Mouse (Mus musculus): ENCODE data around the gene Mtfr1l. TPM values are rescaled to one million over a fixed set of nuclear protein-coding genes. Genes with fewer than 3 reads are reported as not detected.
"Not testable (repeated sequence)": the region's sequence is repeated elsewhere in the genome, so short reads cannot be mapped to it uniquely, and the experiment has no call there.

Gene Mtfr1l
- total RNA-seq, 2 experiments from 2014 or later, result 123 to 132 TPM

DNA sequence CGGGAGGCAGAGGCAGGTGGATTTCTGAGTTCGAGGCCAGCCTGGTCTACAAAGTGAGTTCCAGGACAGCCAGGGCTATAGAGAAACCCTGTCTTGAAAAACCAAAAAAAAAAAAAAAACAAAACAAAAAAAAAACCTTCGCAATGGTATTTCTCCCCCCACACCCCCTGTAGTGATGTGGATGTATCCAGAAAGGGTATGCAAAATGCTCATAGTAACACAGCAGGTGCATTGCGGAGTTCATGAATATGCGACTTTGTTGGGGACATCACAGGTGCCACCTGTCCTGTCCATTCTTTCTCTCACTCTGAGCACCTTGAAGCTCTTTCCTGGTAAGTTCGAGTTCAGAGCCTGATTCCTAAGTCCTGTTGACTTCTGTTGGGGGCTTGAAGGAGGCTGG, 41.0 kb downstream of the Mtfr1l start:
- not testable (repeated sequence) for DNase-seq (ENCODE audit: low spot score in 2 of 2)

DNA sequence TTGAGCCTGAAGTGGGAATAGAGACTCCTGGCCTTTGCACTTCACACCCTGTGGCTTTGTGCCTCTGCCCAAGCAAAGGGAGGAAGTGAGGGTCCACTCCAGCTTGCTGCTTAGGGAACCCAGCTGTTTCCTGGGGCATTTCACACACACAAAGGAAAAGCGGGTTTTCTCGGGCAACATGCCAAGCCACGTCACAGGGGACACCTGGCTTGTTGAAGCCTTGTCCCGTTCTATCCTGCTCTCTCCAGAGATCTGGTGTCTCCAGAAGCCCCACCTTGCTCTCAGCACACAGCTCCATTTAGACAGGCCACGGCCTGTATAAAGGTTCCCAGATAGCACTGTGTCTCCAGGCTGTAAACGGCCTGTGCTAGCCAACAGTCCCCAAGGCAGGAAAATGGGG, 43.5 kb downstream of the Mtfr1l start:
- no peak for DNase-seq (ENCODE audit: low spot score in 2 of 2)

DNA sequence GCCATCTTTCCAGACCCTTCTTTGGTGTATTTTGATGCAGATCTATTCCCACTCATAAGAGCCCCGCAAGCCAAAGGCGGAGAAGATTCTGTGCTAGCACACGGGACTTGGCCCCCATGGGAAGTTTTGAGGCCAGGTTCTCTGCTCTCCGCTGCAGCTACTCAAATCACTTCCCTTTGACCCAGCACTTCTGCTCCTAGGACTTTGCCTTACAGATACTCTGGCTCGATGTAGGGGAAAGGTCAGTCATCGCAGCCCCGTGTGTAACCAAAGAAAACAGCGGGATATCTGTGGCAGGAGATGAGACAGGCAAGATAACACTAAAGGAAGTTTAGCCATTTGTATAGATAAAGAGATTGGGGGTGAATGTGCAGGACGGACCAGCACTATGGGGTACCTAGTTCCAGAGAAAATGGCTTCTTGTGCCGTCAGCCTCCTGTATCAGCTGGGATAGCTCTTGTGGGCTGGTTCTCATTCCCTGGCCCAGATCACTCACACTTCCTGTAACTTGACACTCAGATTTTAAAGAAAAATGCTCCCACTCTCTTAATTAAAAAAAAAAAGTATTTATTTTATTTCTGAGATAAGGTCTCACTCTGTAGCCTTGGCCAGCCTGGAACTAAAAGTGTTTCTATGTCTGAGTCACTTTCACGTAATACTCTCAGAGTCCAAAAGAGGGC, 45.1 kb downstream of the Mtfr1l start:
- no peak for DNase-seq (ENCODE audit: low spot score in 2 of 2)

DNA sequence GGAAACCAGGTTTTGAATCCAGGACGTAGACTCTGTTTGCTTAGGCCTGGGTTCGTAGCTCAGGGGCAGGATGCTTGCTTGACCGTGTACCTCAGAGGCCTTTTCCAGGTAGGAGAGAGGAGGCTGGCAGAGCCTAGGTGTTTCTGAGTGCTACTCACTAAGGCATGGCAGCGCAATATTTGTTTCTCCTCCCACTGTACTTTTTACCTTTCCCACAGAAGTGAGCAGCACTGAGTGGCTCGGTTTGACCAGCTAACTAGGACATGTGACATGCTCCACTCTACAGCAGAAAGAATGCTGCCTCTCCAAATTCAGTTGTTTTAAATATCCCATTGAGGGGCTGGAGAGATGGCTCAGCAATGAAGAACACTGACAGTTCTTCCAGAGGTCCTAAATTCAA, 47.0 kb downstream of the Mtfr1l start:
- DNase-seq (ENCODE audit: low spot score in 2 of 2), result no peak

DNA sequence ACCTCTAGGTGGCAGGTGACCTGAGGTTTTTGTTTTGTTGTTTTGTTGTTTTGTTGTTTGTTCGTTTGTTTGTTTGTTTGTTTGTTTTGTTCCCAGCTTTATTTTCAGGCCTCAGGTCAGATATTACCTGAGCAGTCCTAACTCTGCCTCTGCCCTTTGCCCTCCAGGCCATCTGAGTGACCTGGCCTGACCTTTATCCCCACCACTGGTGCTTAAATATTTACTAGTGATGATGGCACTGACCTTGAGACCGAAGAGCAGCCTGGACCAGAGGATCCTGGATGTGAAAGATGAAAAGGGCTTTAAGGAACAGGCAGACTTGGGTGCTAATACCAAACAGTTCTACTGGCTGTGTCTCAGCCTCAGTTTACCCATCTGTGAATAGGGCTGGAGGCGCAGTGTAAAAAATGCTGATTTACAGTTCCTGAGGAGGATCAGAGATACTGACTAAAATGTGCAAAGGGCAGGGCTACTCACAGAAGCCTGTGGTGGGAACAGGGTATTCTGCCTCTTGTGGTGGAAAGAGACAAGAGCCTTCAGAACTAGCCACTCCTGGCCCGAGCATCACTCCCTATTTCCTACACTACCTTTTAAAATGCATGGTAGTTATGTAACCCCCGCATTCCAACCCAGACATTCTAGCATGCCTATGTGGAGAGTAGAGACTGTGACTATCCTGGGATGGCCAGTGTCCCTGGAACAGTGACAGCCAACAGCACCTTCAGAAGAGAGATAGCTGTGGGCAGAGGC, 49.9 kb downstream of the Mtfr1l start:
- no peak for DNase-seq (ENCODE audit: low spot score in 2 of 2)

DNA sequence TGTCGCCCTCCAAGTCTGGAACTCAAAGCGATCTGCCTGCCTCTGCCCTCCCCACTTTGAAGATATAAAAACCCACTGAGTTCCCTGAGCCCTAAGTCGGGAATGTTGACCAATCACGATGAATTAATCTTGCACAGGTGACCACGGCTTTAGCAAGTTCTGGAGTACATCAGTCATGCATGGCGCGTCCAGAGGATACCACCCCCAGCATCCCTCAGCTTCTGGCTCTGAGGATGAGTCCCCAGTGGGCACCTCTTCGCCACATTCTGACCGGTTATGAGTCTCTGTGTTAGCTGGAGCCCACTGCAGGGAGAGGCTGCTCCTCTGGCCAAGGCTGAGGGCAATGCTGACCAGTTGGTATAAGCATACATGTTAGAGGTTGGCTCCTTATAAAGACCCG, 51.0 kb downstream of the Mtfr1l start:
- no peak for DNase-seq (ENCODE audit: low spot score in 2 of 2)

DNA sequence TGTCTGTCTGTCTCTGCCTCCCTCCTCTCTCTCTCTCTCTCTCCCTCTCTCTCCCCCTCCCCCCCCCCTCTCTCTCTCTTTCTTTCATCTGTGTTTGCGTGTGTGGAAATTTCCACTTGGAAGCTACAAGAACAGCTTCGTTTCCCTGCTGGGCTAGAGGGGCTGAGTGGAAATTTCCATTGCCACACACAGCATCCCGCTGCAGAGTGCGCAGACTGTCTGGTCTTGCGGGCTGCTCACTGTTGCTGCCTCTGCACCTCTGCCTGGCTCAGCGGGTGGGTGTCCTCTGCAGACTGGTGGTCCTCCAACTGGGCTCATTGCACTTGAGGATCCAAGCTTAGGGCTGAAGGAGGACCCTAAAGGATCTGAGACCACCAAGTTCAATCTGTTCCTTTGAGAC, 51.5 kb downstream of the Mtfr1l start:
- DNase-seq (ENCODE audit: low spot score in 2 of 2), result no peak

DNA sequence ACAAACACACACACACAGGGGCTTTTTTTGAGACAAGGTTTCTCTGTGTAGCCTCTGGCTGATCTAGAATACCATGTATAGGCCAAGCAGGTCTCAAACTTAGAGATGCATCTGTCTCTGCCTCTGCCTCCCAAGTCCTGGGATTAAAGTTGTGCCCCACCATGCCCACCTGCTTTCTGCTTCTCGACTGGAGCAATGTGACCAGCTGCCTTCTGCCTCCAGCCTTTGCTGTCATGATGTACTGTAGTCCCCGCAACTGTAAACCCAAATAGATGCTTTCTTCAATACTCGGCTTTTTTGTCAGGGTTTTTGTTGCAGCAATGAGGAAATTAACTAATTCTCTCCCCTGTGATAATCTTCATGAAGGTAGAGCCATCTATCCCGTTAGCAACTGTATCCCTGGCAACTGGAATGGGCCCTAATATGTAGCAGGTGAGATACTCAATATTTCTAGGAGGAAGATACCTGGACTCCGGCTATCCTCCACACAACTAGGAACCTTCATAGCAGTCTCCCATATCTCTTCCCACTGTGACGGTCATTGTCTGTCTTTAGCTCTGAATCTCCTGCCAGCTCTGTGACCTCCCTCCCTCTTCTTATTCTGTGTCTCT, 52.0 kb downstream of the Mtfr1l start:
- DNase-seq (ENCODE audit: low spot score in 2 of 2), result no peak

DNA sequence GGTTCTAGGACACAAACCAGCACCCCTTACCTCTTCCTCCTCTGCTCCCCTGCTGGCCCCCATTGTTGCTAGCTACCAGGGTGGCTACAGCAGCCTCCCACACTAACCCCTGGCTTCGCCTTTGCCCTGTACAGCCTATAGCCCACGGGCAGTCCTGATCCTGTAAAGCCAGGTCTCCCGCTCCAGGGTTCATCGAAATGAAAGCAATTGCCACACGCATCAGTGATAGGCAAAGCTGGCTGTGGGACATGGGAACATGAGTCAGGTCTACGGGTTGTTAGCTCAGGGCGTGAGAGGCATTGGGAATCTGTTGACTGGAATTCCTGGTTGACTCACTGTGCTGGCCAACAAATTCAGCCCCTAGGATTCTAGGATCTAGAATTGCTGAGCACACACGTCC, 52.7 kb downstream of the Mtfr1l start:
- DNase-seq (ENCODE audit: low spot score in 2 of 2), result no peak

DNA sequence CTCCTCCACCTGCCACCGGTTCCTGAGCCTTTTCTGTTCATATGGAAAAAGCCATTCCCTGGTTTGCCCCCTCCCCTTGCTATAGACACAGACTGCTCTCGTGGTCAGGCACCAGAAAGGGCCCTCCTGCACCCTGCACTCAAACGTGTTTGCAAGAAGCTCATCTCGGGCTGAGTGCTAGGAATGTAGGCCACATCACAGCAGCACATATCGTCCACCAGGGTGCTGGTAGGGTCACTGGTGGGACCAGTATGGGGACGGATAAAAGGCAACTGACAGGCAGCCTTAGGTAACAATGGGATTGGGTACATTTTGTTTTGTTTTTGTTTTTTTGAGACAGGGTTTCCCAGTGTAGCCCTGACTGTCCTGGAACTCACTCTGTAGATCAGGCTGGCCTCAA, 53.9 kb downstream of the Mtfr1l start:
- DNase-seq (ENCODE audit: low spot score in 2 of 2), result no peak

DNA sequence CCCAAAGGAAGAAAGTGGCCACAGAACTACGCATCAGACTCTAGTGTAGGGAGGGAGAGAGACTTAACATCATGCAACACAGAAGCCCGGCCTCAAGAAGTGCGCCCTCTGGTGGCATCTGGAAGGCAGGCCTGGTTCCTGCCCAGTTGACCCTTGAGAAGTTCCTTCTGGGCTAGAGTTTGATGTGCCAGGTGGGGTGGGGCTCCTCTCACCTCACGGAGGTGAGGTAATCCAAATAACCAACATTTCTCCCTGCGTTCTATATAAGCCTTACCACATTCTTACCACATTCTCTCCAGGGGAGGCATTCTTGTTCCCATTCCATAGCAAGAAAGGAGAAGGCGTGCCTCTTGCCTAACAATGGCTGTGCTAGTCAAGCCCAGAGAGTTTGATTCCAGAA, 54.3 kb downstream of the Mtfr1l start:
- DNase-seq (ENCODE audit: low spot score in 2 of 2), result peak; percentile 72 to 78

DNA sequence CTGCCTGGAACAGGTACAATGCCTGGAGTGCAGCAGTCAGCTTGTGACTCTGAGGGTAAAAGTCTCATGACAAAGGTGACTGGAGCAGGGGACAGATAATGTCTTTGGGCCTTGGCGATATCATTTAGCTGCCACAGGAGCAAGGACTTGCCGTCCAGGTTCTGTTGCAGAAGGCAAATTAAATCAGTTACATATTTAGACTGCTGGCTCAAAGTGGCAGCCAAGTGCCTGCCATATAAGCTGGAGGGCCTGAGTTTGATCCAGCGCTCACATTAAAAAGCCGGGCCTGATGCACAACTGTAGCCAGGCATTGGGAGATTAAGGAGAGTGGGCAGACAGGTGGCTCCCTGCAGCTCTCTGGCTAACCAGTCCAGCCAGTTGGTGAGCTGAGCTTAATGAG, 55.3 kb downstream of the Mtfr1l start:
- DNase-seq (ENCODE audit: low spot score in 2 of 2), result no peak

DNA sequence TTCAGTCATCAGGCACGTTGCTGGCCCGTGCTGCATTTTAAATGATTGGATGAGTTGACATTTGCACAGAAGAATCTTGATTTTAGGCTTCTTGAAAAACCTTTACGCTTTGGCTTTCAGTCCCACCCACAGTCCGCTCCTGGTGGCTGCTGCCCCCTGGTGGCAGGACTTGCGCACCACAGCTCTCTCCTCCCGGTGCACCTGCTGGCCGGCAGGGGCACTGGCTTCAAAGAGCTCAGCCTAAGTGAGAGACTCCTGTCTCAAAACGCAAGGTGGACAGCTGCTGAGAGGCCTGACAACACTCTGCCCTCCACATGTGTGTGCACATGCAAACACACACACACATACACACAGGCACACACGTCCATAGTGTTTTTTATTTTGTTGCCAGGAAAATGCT, 57.2 kb downstream of the Mtfr1l start:
- DNase-seq (ENCODE audit: low spot score in 2 of 2), result peak; percentile 95 to 97

DNA sequence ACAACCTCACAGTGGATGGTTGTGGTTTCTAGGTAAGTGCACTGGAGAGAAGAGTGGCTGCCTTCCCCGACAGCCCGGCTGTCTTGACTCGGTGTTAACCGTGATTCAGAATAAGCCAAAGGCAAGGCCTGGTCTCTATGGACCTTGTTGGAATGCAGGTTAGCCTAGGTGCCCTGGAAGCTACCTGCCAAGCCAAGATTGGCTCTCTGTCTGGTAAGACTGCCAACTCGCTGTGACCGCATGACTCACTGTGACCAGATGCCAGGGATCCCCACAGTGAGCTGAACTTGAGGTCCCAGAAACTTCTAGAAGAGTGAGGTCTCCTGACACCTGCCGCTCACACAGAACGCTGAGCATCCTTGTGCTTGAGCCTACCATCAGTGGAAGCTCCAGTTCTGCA, 58.3 kb downstream of the Mtfr1l start:
- no peak for DNase-seq (ENCODE audit: low spot score in 2 of 2)

Small RNAs within 50 kb of the gene (microRNA-seq; reads per million reads assigned to microRNA genes)
- 0 reads per million in 2 experiments for gene Mir6403 (ENCODE audit: borderline number of aligned reads in 2 of 2)

Other genes starting within 250 kb of the Mtfr1l start
- gene Pdik1l, start 247.5 kb downstream of the Mtfr1l start, total RNA-seq (2021), result 10 to 100 TPM; 14.0 to 22.5 TPM
- gene Trim63, start 220.3 kb downstream of the Mtfr1l start, total RNA-seq (2021), result under 1 TPM in 1 of 2 experiments, not detected in 1; 0.32 TPM
- 10 to 100 TPM; 28.9 to 47.4 TPM for gene Slc30a2, start 192.2 kb downstream of the Mtfr1l start, total RNA-seq (2021)
- gene Extl1, start 151.5 kb downstream of the Mtfr1l start, total RNA-seq (2021), result 1 to 10 TPM; 3.3 to 4.2 TPM
- 10 to 100 TPM; 15.2 to 17.8 TPM for gene Pafah2, start 139.1 kb downstream of the Mtfr1l start, total RNA-seq (2021)
- 10 to 100 TPM; 24.8 to 25.6 TPM for gene Stmn1, start 67.1 kb downstream of the Mtfr1l start, total RNA-seq (2021)
- gene Paqr7, start 38.7 kb downstream of the Mtfr1l start, total RNA-seq (2021), result 10 to 100 TPM; 22.2 to 30.2 TPM
- gene Aunip, start 24.4 kb downstream of the Mtfr1l start, total RNA-seq (2021), result under 1 TPM; 0.48 to 0.56 TPM
- 10 to 100 TPM; 24.3 to 28.9 TPM for gene Selenon, start 16.8 kb upstream of the Mtfr1l start, total RNA-seq (2021)
- gene Man1c1, start 168.9 kb upstream of the Mtfr1l start, total RNA-seq (2021), result 10 to 100 TPM; 14.9 to 20.8 TPM
- gene Ldlrap1, start 232.6 kb upstream of the Mtfr1l start, total RNA-seq (2021), result 10 to 100 TPM; 41.8 to 53.9 TPM

All from adrenal gland, adult 18-20 months (tissue).